Mouse (Mus musculus) thymus, postnatal 36 days (tissue): ENCODE measurements around the gene Sun1.
A peak's percentile ranks its signal among the peaks of the same experiment; 100 is the strongest.

Source experiments
- DNase-seq, 2 experiments: peaks; one replicate each; pipeline ENCODE4 v3.0.0; 2022; ENCODE audit warnings: mixed read lengths in 2 of 2

Gene Sun1

DNA sequence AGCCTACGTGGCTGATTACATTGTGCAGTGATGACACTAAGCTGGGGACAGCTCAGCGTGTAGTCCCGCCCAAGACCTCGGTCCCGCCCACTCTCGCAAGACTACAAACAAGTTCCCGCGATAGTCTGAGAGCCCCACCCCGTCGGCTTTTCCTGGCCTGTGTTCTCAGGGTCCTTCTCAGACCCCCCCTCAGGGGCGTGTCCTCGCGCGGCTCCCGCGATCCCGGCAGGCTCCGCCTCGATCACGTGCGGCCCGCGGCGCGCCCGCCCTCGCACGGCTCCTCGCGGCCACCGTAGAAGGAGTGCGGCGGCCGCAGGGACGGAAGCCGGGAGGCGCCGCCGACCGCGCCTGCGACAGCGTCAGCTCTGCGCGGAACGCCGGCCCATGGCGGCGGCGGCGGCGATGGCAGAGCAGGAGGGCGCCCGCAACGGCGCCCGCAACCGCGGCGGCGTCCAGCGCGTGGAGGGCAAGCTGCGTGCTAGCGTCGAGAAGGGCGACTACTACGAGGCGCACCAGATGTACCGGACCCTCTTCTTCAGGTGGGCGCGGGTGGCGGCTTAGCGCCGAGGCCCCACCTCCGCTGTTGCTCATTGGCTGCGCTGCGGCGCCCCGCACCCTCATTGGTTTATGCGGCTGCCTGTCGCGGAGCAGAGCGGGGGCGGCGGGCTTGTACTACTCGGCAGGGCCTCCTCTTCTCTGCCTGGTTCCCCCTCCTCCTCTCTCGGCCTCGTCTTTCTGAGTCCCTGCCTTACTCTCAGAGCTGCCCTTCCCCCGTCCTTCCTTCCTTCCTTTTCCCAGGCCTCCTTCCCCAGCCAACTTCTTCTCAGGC lies 51.9 kb downstream of the Sun1 start, which contains the start of gene Get4:
Gene Get4 (plus strand): TSS at position 244 of the 829 bp plus-strand sequence.
- peak; percentile 99 to 100 for DNase-seq

DNA sequence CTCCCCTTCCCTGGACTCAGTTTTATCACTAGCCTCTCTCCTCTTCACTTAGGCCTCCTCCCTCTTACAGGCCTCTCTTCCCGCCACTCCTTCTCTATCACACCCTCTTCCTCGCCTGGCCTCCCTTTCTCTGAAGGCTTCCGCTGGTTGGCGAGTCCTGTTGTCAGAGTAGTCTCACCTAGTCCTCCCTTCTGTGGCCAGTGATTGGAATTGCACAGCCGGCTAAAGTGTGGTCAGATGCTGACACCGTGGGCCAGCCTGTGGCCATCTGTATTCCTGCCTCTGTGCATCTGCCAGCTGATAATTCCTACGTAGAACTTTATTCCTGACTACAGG lies 52.4 kb downstream of the Sun1 start:
- no peak for DNase-seq

DNA sequence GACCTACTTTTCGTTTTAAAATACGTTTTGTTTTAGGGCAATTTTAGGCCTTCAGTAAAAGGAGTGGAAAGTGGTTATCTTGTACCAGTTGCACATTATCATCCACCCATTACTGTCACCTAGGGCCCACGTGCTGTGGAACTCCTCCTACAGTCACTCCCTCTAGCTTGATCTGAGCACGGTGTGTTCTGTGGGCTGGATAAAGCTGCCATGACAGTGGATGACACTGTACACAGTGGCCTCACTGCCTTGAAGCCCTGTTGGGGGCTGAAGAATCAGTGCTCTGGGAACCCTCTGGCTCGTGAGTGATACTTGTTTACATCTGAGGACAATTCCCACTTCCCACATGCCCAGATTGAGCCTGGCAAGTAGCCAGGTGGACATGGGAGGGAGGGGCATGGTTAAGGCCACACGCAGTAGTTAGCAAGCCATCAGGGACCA lies 52.9 kb downstream of the Sun1 start:
- DNase-seq, result no peak

DNA sequence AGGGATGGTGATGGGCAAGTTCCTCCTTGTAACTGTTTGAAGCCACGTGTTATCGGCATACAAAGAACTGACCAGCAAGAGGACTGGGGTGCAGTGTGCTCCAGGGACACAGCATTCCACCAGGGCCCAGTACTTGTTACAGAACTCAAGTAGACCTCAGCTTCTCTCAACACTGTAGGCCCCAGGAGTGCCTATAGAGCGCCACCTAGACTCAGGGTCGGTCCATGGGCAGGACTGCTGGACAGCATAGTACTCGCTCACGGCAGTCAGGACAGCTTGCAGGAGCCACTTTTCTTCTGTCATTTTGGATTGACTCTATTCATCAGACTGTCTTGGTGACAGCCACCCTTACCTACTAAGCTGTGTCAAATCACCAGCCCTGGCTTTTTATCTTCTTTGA lies 54.5 kb downstream of the Sun1 start:
- no peak for DNase-seq

DNA sequence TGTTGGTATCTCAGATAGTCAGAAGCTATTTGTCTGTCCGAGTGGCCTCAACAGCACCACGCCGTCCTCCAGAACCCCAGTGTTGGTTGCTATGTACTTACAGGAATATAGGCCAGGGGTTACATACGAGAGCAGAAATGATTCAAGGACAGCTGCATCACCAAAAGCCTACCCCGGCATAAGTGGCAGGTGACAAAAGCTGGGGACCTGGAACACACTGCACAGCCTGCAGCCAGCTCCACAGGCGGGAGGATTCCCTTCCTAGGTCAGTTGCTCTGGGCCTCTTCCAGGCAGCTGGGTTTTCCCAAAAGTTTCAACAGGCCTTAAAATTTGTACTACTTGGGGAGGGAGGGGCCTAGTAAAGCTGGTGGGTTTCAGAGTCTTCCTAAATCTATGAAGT lies 55.3 kb downstream of the Sun1 start:
- no peak for DNase-seq

DNA sequence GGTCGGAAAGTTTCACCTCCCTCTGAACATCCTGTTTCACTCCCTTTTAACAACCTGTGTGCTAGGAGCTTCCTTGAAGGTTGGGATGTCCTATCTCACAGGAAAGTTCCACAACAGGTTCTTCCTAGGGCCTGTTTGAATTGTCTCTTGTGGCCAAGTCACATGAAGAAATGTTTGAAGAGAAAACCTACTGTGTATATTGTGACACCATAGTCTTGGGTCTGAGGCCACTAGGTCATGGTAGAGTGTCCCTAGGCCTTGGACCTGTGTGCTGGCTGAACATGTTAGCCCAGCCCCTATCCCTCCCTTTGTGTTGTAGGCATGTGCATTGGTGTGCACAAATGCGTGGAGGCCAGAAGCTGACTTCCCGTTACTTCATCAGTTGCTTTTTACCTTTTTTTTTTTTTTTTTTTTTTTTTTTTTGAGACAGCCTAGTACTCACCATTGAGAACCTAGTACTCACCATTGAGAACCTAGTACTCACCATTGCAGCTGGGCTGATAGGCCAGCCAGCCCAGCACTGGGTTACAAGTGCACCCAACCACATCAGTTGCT lies 55.9 kb downstream of the Sun1 start:
- DNase-seq, result no peak

DNA sequence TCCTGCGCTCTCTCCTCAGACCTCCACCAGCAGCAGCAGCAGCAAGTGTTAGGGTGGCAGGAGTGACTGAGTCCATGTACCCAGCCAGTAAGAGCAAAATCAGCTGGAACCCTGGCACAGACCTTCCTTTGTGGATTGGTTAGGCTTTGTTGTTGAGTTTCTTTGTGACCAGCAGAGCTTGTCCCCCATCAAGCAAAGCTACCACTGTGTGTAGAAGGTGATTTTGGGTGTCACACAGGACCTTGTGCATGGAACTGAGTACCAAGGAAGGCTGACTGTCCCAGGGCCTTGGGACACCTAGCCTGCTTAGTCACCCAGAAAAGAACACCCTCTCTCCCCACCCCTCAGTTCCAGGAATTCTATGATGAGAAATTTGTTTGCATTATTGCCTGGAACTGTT lies 56.8 kb downstream of the Sun1 start:
- no peak for DNase-seq

DNA sequence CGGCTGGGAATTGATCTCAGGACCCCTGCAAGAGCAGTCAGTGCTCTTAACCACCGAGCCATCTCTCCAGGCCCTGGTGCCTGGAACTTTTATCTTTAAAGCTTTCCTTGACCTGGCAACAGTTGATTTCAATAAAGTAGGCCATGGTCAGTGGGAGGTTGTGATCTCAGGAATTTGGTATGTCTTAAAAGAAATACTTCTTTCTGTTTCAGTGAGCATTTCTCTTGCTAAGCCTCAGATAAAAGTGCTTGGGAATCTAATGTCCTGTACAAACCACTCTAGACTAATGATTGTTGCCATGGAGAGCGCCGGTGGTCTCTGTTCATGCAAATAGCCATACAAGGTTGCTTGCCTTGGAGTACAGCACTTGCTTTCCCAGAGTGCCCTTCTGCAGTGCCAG lies 57.4 kb downstream of the Sun1 start:
- no peak for DNase-seq

DNA sequence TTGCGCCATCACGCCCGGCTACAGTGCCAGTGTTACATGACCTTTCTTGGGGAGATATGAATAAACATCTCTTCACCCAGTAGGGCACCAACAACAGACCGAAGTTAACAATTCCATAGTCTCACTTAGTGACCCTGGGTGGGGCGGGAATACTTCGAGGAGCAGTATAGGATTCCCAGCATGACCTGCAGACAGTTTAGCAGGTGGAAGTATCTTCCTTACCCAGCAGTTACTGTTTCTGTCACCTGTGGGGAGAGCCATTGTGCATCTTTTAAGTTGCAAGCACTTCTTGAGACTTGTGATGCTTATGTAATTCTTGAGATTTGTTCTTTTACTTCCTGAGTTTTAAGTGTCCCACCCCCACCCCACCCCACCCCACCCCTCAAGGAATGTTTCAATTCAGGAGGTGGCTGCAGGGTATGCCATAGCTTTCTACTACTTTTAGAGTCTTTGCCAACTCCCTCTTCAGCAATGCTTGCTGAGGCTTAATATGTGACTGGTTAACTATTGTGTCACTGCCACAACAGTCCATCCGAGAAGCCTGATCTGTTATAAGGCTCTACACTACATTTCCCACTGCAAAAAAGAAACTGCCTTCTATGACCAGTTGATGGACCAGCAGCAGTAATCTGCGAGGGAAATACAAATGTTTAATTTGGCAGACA lies 58.1 kb downstream of the Sun1 start:
- no peak for DNase-seq

DNA sequence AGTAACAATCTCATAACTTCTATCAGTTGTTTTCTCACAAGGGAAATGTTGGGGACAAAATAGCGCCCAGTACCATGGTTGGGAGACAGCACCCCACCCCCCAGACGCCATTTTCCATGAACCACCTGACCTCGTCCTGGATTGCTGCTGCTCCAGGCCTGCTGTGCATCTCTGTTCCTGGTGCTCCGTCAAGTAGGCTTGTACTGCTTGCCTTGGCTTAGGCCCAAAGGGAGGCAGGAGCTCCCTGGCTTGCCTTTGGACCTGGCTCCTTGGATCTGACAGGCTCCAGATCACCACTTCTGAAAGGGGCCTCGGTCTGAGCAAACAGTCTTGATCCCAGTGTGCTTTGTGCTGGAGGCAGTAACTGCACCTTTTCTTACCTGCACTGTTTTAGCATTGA lies 59.4 kb downstream of the Sun1 start:
- DNase-seq, result no peak

DNA sequence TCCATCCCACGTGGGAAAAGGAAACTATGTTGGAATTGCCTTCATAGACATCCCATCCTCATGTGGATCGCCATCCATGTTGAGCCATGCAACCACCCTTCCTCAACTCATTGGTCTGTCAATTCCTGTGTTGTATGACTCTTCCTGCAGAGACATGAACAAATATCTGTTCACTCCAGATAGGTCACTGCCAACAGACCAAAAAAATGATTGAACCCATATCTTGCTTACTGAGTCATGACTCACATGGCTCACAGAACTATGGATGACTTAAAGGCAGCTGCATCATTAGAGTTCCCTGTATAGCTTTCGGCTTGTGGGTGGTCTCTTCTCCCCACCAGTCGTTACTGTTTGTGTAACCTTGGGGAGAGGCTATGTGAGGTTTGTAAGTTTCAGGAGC lies 61.0 kb downstream of the Sun1 start:
- no peak for DNase-seq

DNA sequence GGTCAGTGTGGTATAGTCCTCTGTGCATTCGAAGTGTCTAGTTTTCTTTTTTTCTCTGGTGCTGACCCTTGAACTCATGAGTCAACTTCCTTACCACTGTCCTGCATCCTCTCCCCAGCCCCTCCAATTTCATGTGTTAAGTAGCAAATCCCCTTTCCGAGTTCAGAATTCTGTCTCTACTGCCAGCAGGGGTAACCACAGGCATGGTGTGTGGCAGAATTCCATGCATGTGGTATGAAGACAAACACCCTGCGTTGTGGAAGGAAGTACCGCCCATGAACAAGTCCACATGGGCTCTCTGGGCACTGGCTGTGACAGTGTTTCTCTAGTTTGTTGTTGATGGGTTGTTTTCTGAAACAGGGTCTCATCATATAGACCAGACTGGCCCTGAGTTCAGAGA lies 67.2 kb downstream of the Sun1 start:
- DNase-seq, result no peak

DNA sequence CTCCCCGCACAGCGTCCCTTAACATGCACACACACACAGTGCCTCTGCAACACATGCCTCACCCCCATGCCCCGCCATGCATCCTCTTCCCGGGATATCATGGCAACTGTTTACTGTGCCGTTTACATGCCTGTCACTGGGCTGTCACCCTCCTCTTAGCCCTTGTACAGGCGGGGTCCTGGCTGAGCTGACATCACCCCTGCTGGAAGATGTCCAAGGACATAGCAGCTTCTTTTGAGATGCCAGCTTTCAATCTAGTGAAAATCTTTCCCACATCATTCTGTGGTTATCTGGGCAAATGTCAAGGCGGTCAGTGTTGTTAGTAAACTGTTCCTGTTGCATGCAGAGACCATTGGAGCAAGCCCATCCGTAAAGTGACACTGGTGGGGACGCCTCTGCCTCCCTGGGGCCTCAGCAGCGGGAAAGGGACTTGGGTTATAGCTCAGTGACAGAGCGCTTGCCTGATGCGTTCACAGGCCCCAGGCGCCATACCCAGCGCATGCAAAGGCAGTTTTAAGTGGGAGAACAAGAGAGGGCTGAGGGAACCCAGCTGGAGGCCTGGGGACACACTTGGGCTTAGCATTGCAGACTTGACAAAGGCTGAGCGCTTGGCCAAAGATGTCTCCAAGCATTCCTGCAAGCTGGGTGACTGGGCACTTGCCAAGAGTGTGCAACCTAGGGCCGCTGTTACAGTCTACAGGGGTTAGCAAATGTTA lies 70.5 kb downstream of the Sun1 start:
- DNase-seq, result no peak

DNA sequence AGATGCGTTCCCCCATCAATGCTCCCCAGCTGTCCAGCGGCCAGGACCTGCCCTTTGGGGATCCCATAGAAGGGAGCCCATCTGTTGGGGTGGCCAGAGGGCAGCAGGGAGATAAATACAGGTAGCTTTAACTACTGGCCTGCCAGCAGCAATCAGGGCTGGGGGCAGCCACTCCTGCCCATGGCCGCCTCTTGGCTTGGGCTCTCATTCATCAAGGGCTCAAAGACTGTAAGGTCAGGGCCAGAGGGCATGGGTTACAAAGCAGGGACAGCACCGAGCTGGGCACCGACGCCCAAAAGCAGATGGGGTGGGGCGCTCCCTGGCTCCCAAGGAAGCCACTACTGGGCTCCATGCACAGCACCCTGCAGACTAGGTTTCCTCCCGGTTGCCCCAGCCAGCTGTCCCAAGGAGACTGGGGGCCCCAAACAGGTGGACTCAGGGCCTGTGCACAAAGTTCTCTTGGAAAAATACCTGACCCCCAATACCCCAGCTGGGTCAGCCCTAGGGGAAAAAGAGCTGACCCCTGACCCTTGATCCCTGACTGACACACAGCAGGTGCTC lies 71.6 kb downstream of the Sun1 start:
- no peak for DNase-seq

DNA sequence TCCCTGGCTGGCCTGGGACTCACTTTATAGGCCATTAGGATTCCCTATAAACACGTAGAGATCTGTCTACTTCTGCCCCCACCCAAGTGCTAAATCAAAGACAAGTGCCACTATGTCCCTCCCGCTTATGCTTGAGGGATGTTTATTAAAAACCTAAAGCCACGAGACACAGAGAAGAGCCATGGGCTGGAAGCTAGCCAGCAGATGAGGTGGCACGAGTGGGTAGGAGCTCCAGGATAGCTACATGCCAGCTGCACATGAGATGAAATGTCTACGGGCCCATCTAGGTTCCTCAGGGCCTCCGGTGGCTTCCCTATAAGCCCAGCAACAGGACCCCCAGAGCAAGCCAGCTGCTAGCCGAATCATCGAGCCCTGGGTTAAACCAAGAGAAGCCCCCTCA lies 76.8 kb downstream of the Sun1 start:
- no peak for DNase-seq

DNA sequence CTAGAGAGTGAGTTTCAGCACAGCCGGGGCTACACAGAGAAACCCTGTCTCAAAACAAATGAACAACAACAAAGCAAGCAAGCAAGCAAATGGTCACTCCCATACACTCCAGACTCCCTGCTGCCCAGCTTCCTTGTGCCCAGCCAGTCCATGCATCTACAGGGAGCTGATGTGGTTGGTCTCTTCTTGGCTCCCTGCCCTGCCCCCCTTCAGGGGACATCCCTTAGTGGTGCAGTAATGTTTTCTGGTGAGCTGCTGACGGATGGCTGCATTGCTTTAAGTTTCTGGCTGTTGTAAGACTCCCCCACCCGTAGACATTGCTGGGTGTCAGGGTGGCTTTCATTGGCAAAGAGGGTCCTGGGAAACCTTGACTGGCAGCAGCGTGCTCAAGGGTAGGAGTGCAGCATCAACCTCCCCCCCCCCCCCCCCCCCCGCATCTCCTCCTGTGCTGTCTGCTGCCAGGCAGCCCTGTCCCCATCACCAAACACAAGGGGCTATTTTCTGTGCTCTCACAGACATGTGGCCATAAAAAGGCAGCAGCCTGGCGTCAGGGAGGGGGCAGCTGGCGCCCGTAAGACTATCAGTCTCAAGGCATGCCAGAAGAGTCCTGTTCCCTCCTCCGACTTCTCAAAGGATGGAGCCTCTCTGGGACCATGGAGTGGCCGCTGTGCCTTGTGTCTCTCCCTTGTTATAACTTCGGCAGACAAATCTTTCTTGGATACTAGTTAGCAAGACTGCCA lies 81.1 kb downstream of the Sun1 start:
- DNase-seq, result no peak

DNA sequence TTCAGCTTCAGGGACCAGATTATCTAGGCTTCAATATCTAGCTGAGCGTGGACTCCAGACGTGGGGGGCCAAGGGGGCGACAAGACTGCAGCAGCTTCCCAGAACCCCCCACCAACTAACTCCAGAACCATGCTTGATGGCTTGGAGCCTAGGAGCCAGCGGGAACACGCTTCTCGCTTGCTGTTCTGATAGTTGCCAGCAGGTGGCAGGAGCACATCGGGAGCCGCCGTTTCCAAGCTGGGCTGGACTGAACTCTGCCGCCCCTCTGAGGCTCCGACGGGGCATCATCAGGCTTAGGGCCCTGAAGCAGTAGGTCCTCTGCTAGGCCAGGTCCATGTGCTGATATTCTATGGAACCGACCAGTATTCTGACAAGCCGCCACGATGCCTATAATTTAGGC lies 81.8 kb downstream of the Sun1 start:
- peak; percentile 64 to 73 for DNase-seq

DNA sequence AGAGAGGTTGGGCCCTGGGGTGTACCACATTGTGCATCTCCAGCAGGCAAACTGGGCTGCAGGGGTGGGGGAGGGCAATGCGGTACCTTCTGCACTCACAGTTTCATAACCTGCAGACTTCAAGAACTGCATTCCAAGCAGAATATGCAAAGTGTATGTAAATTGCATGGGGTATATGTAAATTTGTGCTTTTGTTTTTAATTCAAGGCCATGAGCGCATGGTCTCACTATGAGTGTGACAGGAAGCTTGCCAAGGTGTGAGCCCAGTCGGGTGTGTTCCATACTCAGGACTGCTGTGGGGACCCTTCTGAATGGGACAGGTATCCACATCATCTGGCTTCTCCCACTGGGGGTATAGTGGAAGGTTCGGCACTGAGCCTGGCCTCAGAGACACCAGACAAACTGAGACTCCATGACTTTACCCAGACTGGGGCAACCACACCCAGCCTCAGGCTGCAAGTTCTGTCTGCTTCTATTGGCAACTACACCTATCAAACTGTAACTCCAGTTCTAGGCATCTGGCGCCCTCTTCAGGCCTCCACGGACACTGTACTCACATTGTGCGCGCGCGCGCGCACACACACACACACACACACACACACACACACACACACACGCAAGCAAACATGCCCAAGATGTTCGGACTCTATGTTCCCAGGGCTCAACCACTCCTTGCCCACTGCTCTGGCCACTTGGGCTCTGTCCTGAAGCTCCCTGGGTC lies 83.2 kb downstream of the Sun1 start:
- no peak for DNase-seq

DNA sequence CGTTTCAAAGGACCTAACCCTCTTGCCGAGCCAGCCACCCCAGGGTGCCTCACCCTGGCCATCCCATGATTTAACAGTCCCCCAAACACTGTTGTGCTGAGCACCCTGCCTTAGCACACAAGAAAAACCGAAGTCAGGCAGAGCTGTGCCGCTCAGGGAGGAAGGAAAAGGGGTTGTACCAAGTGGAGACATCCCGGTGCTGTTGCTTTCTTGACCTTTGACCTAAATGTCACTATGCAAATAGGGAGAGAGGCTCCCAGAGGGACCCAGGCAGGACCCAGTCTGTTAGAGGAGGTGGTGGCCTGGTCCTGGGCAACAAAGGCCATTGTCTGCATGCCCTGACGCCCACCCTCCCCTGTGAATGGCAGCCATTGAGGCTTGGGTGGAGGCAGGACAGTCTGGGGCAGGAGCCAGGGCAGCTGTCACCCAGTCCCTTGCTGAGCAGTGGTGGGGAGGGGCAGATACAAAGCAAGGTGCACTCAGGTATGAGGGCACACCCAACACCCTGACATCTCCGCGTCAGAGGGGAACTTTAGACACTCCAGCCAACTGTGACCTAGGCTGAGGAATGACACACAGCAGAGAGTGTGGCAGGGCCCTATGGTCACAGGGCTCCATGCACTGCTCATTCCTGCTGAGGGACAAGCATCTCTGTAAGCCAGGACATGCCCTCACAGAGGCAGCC lies 85.1 kb downstream of the Sun1 start:
- no peak for DNase-seq

DNA sequence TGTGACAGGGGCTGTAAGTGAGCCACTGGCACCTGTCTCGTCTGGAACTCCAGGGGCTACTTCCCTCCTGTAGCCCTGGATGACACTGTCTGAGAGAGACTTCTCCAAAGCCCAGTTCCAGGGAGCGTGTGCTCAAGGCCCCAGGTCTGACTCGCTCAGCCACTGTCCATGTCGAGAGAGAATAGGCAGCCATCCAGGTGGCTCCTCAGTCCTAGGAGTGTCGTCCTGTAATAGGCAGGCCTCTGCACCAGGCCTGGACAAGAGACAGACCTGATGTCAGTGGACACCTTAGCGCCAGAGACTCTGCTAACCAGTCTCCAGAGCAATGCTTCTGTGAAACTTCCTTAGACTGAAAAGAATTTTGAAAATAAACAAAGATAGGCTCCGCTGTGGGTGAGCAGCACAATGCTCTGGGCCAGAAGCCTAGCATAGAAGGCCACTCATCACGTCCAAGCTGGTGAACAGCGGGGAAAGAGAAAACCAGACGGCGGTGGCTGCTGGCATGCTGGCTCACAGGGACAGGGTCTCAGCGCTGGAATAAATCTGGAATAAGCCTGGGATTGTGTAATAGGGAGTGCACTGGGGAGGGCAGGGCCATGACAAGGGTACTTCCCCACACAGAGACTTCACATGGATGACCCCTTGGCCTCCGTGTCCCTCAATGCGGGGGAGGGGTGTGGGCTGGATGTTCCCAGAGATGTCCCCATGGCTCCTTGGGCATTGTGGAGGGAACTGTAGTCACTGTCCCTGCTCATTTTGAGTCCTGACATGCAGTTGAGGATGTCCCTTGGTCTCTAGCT lies 85.9 kb downstream of the Sun1 start:
- no peak for DNase-seq
